Mouse (Mus musculus) mouse trophoblast stem cell (cell line): ENCODE results near the gene Dmrtc1b.
"Not testable (repeated sequence)": the region's sequence is repeated elsewhere in the genome, so short reads cannot be mapped to it uniquely, and the experiment has no call there.

Experiments
- in situ Hi-C, 2 experiments: fragments of 300-500 bp; cut with MseI, MboI; formaldehyde crosslinking; loops; 2 replicates in 1 of 2; 3 replicates in 1 of 2; pipeline ENCODE4 v1.15.1; 2025

Dmrtc1b gene

GRCm38 (mm10) chrX:102707535-102707934 is at the start of gene Dmrtc1b, which contains the start of gene Gm9112:
Dmrtc1b (plus strand) TSS chrX:102707865.
Gm9112 (minus strand) TSS chrX:102707635.
- in situ Hi-C loops: loop anchor here in 1 of 2 experiments (10.0 kb wide), 1 partner anchor 197 kb away; the partner anchor contains the start of genes 1700011M02Rik and Dmrtc1a

- in situ Hi-C loops: loop anchor here in 1 of 2 experiments (25.0 kb wide), 1 partner anchor 423 kb away; no protein-coding TSS in a partner anchor
Measured at GRCm38 (mm10) chrX:102660712-102661111, 47.0 kb upstream of the Dmrtc1b start.

- in situ Hi-C loops: loop anchor here in 1 of 2 experiments (25.0 kb wide), 1 partner anchor 429 kb away; no protein-coding TSS in a partner anchor
Measured at GRCm38 (mm10) chrX:102666641-102667040, 41.0 kb upstream of the Dmrtc1b start.

DNA sequence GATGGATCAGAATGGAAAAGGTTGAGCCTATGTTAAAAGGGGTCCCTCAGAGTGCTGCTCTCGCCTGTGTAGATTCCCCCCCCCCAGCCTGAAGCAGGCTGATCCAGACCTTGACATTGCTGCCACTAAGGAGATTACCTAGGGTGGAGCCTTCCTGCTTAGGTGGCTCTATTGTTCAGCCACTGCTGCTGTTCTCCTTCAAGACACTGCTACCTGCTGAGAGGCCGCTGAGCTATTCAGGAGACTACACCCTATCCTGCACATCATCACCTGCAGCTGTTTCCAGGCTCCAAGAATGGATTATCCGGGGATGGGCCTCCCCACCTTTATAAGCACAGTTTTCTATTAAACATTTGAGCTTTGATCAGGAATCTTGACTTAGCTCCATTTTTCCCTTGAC is 23.0 kb upstream of the Dmrtc1b start:
- in situ Hi-C loops: not testable (repeated sequence)

DNA sequence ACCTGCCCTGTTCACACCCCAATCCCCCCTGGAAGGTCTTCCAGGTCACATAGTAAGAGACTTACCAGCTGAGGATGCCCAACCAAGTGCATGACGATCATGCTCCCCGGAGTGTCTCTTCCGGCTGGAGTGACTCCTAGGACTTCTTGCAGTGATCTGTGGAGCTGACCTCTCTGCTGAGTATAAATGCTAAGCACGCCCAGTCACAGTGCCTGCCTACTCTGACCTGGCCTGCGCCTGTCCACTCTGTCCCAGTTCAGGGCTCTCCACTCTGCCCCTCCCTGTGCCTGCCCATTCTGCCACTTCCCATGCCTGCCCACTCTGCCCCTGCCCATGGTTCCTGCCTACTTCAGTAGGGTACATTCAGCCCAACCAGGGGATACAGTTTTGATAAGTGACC is 20.8 kb upstream of the Dmrtc1b start, which contains the start of gene Gm3880:
Gm3880 (minus strand) TSS at position 101 of the 400 bp plus-strand sequence.
- in situ Hi-C loops: not testable (repeated sequence)

DNA sequence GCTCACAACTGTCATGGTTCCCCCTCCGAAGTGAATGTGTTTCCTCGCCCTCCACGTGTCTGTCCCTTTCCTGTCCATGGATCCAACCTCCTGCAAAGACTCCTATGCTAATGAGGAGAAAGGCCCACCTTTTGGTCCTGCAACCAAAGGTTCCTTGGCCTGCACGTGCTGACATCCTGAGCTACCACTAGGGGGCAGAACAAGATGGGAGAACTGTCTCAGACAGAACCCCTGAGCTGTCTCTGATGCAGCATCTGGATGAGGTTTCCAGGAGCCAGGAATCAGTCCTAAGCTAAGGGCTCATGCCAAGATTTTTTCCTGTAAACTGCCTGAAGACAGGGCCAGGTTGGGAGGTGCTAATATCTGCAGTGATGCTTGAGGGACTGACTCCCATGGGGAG is 18.4 kb upstream of the Dmrtc1b start:
- in situ Hi-C loops: not testable (repeated sequence)

DNA sequence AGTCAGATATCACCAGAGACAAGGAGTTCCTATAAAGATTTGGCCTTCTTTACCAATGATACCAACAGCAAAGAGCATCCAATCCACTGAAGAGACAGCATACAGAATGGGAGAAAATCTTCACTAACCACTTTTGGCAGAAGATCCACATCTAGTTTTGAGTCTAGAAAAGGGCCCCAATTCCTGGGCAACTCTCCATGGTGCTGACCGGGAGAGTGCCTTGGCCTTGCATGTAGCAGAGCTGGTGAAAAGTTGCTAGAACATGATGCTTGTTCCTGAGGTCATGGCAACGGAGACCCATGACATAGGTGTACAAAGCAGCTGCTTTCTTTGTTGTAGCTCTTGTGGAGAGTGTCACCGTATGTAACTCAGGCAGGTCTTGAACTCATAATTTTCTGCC is 7.0 kb upstream of the Dmrtc1b start:
- in situ Hi-C loops: loop anchor here in 1 of 2 experiments (10.0 kb wide), 1 partner anchor 204 kb away; the partner anchor contains the start of genes 1700011M02Rik and Dmrtc1a

- in situ Hi-C loops: not testable (repeated sequence)
Measured at GRCm38 (mm10) chrX:102724226-102724625, 16.6 kb downstream of the Dmrtc1b start.
